Mouse (Mus musculus): ENCODE data around the gene Lcor. TPM values are rescaled to one million over a fixed set of nuclear protein-coding genes. Genes with fewer than 3 reads are reported as not detected.

The Lcor gene
- polyA plus RNA-seq, 2 experiments: 1.1 to 5.6 TPM

DNA sequence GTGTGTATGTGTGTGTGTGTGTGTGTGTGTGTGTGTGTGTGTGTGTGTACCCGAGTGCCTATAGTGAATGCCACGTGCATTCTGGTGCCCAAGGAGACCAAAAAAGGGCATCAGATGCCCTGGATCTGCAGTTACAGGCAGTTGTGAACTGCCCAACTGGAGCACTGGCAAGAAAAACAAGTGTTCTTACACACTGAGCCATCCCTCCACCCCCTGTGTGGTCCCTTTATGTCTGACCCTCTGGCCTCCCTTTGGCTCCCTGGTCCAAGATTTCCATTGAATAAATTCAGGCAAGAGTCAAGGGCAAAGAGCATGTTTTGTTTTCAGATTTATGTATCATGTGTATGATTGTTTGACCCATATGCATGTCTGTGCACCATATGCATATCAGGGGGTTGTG lies 35.3 kb upstream of the Lcor start:
- H3K27ac ChIP-seq: no peak overlapping the region
- no peak overlapping the region for H3K4me2 ChIP-seq (ENCODE audit: low read depth)
- H3K4me1 ChIP-seq (replicated peaks; ENCODE audit: control insufficient read depth in 2 of 2, insufficient read depth in 2 of 2, low read length in 1 of 2): peaks cover 22 to 55% of the 10 kb centered on the region in 2 experiments

DNA sequence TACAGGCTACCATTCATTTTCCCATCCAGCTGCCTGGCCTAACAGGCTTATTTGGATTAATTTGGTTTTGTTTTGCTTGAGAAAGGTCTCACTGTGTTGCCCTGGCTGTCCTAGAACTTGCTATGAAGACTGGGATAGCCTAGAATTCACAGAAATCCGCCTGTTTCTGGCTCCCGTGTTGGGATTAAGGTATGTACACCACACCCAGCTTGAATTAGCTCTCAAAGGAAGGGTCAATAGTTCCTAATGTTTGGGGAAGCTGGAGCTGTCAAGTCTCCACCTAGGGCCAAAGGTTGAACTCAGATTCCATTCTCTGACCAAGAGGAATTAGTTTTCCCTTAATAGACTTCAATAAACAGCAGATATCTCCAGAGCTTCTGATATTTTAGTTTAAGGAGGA lies 34.7 kb upstream of the Lcor start:
- H3K27ac ChIP-seq: no peak overlapping the region
- H3K9me3 ChIP-seq (ENCODE audit: control insufficient read depth, low read length): no peaks in the 10 kb centered on the region
- WGBS (ENCODE audit: insufficient replicate concordance): 69% methylated on average over 2 of the region's 2 CpGs
- peaks cover 28 to 61% of the 10 kb centered on the region in 2 experiments for H3K4me1 ChIP-seq (replicated peaks; ENCODE audit: control insufficient read depth in 2 of 2, insufficient read depth in 2 of 2, low read length in 1 of 2)
- H3K4me2 ChIP-seq (ENCODE audit: low read depth): no peak overlapping the region
- TF ChIP-seq CTCF (IDR thresholded peaks at IDR 0.05; ENCODE audit: low read depth) (no peak), EP300 (IDR thresholded peaks at IDR 0.05; ENCODE audit: low read depth) (no peak)
- H3K4me3 ChIP-seq (ENCODE audit: insufficient read depth in 1 of 2, low read depth in 2 of 2, low read length in 2 of 2): no peak overlapping the region
- no peak overlapping the region for H3K9ac ChIP-seq (replicated peaks)
- H3K36me3 ChIP-seq (replicated peaks; ENCODE audit: control insufficient read depth, insufficient read depth, low read depth): no peaks in the 10 kb centered on the region
- ATAC-seq (ENCODE audit: insufficient read depth) (no peak), DNase-seq (ENCODE audit: low read depth in 3 of 3, low spot score in 3 of 3) (no peak)
- H3K27me3 ChIP-seq (ENCODE audit: control insufficient read depth, insufficient read depth, low read length): no peaks in the 10 kb centered on the region

More for the DNA sequence above, 35.3 kb upstream of the Lcor start:
- ATAC-seq (ENCODE audit: insufficient read depth): no peak
- TF ChIP-seq CTCF (IDR thresholded peaks at IDR 0.05; ENCODE audit: low read depth) (no peak), EP300 (IDR thresholded peaks at IDR 0.05; ENCODE audit: low read depth) (no peak)
- no peaks in the 10 kb centered on the region for H3K27me3 ChIP-seq (ENCODE audit: control insufficient read depth, insufficient read depth, low read length)
- DNase-seq (ENCODE audit: low read depth in 3 of 3, low spot score in 3 of 3): no peak
- H3K4me3 ChIP-seq (ENCODE audit: insufficient read depth in 1 of 2, low read depth in 2 of 2, low read length in 2 of 2): no peak overlapping the region
- no peaks in the 10 kb centered on the region for H3K9me3 ChIP-seq (ENCODE audit: control insufficient read depth, low read length)
- H3K36me3 ChIP-seq (replicated peaks; ENCODE audit: control insufficient read depth, insufficient read depth, low read depth): no peaks in the 10 kb centered on the region
- H3K9ac ChIP-seq (replicated peaks): no peak overlapping the region
- 76% methylated on average over 2 of the region's 2 CpGs for WGBS (ENCODE audit: insufficient replicate concordance)

DNA sequence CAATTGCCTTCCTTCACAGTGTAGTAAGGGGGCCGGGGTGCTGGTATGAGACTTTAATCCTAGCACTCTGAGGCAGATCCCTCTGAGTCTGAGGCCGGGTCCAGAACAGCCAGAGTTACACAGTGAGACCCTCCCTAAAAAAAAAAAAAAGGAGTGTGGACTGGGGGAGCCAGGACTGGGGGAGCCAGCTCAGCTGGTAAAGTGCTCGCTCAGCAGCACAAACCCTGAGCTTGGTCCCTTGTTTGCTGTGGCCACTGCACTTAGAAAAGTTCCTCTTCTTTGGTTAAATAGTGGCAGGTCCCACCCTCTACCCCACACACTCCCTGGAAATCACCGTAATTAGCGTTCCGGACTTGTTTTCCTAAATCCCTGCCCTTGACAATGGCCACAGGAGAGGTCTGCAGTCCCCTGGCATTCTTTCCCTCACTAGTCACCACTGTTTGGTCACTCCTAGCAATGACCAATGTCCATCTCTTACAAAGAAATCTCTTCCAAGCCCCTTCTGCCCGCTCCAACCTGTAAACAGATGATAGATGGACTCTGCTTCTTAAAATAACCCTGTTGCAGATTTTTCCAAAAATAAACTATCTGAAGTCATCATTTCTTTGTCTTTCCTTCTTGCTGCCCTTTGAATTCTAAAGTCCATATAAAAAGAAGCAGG lies 32.9 kb upstream of the Lcor start:
- peaks cover 28 to 56% of the 10 kb centered on the region in 2 experiments for H3K4me1 ChIP-seq (replicated peaks; ENCODE audit: control insufficient read depth in 2 of 2, insufficient read depth in 2 of 2, low read length in 1 of 2)
- WGBS (ENCODE audit: insufficient replicate concordance): 56% methylated on average over 7 of the region's 7 CpGs
- ATAC-seq (ENCODE audit: insufficient read depth): no peak

DNA sequence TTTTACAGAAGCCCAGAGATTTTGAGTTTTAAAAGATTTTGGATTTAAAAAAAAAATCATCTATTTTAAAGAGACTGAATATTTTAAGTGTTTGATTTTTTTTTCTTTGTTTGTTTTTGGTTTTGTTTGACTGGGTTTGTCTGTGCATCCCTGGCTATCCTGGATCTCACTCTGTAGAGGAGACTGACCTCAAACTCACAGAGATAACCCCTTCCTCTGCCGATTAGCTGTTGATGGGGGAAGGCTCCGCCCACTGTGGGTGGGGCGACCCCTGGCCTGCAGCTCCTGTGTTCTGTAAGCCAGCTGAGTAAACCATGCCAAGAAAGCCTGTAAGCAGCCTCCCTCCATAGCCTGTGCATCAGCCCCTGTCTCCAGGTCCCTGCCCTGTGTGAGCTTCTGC lies 30.3 kb upstream of the Lcor start:
- no peak overlapping the region for H3K4me2 ChIP-seq (ENCODE audit: low read depth)
- peaks cover 9% of the 10 kb centered on the region for H3K9me3 ChIP-seq (ENCODE audit: control insufficient read depth, low read length)
- WGBS (ENCODE audit: insufficient replicate concordance): 10% methylated on average over 3 of the region's 3 CpGs
- no peak overlapping the region for H3K9ac ChIP-seq (replicated peaks)
- DNase-seq (ENCODE audit: low read depth in 3 of 3, low spot score in 3 of 3) (peak in 2 of 3 experiments; percentile 23 to 24), ATAC-seq (ENCODE audit: insufficient read depth) (peak; percentile 48)
- H3K36me3 ChIP-seq (replicated peaks; ENCODE audit: control insufficient read depth, insufficient read depth, low read depth): no peaks in the 10 kb centered on the region
- peaks cover 18 to 42% of the 10 kb centered on the region in 2 experiments for H3K4me1 ChIP-seq (replicated peaks; ENCODE audit: control insufficient read depth in 2 of 2, insufficient read depth in 2 of 2, low read length in 1 of 2)
- no peaks in the 10 kb centered on the region for H3K27me3 ChIP-seq (ENCODE audit: control insufficient read depth, insufficient read depth, low read length)
- TF ChIP-seq EP300 (IDR thresholded peaks at IDR 0.05; ENCODE audit: low read depth): no peak
- TF ChIP-seq CTCF (IDR thresholded peaks at IDR 0.05; ENCODE audit: low read depth): no peak
- no peak overlapping the region for H3K27ac ChIP-seq
- H3K4me3 ChIP-seq (ENCODE audit: insufficient read depth in 1 of 2, low read depth in 2 of 2, low read length in 2 of 2): no peak overlapping the region

More for the DNA sequence above, 32.9 kb upstream of the Lcor start:
- H3K9ac ChIP-seq (replicated peaks): no peak overlapping the region
- no peaks in the 10 kb centered on the region for H3K27me3 ChIP-seq (ENCODE audit: control insufficient read depth, insufficient read depth, low read length)
- H3K4me2 ChIP-seq (ENCODE audit: low read depth): no peak overlapping the region
- no peaks in the 10 kb centered on the region for H3K36me3 ChIP-seq (replicated peaks; ENCODE audit: control insufficient read depth, insufficient read depth, low read depth)
- H3K27ac ChIP-seq: no peak overlapping the region
- no peak for DNase-seq (ENCODE audit: low read depth in 3 of 3, low spot score in 3 of 3)
- H3K4me3 ChIP-seq (ENCODE audit: insufficient read depth in 1 of 2, low read depth in 2 of 2, low read length in 2 of 2): no peak overlapping the region
- TF ChIP-seq EP300 (IDR thresholded peaks at IDR 0.05; ENCODE audit: low read depth) (no peak), CTCF (IDR thresholded peaks at IDR 0.05; ENCODE audit: low read depth) (no peak)
- no peaks in the 10 kb centered on the region for H3K9me3 ChIP-seq (ENCODE audit: control insufficient read depth, low read length)

DNA sequence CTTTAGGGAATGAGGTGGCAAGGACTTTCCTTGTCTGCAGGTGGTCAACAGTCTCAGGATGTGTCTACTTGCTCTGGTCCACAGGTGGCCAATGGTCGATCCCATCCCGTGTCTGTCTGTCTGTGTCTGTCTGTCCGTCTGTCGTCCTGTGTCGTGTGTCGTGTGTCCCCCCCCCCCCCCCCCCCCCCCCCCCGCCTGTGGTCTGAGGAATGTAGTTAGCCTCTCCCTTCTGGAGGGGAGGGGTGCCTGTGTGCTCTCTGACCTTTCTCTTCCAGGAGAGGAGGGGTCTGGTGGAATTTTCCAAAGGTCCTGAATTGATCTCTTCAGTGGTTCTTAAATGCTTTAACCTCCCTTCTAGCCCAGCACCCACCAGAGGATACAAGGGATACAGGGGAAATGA lies 27.8 kb upstream of the Lcor start:
- TF ChIP-seq EP300 (IDR thresholded peaks at IDR 0.05; ENCODE audit: low read depth) (no peak), CTCF (IDR thresholded peaks at IDR 0.05; ENCODE audit: low read depth) (no peak)
- 48% methylated on average over 6 of the region's 7 CpGs for WGBS (ENCODE audit: insufficient replicate concordance)
- no peaks in the 10 kb centered on the region for H3K36me3 ChIP-seq (replicated peaks; ENCODE audit: control insufficient read depth, insufficient read depth, low read depth)
- peak overlapping the region; percentile 75 for H3K27ac ChIP-seq
- DNase-seq (ENCODE audit: low read depth in 3 of 3, low spot score in 3 of 3) (no peak), ATAC-seq (ENCODE audit: insufficient read depth) (no peak)
- peak overlapping the region; percentile 37; the same call in 1 of the 2 replicates for H3K9ac ChIP-seq (replicated peaks)
- peaks cover 9% of the 10 kb centered on the region for H3K9me3 ChIP-seq (ENCODE audit: control insufficient read depth, low read length)
- no peak overlapping the region for H3K4me3 ChIP-seq (ENCODE audit: insufficient read depth in 1 of 2, low read depth in 2 of 2, low read length in 2 of 2)
- H3K4me2 ChIP-seq (ENCODE audit: low read depth): peak overlapping the region; percentile 40; the same call in 1 of the 2 replicates
- H3K27me3 ChIP-seq (ENCODE audit: control insufficient read depth, insufficient read depth, low read length): no peaks in the 10 kb centered on the region
- H3K4me1 ChIP-seq (replicated peaks; ENCODE audit: control insufficient read depth in 2 of 2, insufficient read depth in 2 of 2, low read length in 1 of 2): peaks cover 18 to 39% of the 10 kb centered on the region in 2 experiments

Data from liver, embryonic 14.5 days (tissue).